Mouse (Mus musculus) heart, postnatal 4 days (tissue): Measurements from ENCODE around the gene Nckap5l. TPM values are rescaled to one million over a fixed set of nuclear protein-coding genes. Genes with fewer than 3 reads are reported as not detected.
"Not testable (repeated sequence)": the region's sequence is repeated elsewhere in the genome, so short reads cannot be mapped to it uniquely, and the experiment has no call there.

Experiments
- DNase-seq: peaks from one replicate; pipeline ENCODE4 v3.0.0; 2021
- total RNA-seq, 2 experiments: library from RNA; stranded (reverse); gene quantifications; 2 replicates each; pipeline ENCODE4 v1.2.3; 2021

Gene Nckap5l
- total RNA-seq, 2 experiments from 2014 or later = 20.0 to 23.6 TPM

DNA sequence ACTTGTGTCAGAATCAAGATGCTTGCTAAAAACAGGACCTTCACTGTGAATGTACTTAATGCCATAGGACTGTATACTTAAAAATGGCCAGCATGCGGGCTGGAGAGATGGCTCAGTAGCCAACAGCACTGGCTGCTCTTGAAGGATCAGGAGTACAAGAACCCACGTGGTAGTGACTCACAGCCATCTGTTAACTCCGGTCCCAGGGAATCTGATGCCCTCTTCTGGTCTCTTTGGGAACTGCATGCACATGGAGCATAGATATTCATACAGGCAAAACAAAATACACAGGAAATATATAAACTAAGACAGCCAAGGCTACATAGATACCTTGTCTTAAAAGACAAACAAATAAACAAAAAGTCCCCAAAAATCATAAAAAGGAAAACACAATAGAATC is 11.5 kb upstream of the Nckap5l start:
- peak; percentile 92 for DNase-seq

DNA sequence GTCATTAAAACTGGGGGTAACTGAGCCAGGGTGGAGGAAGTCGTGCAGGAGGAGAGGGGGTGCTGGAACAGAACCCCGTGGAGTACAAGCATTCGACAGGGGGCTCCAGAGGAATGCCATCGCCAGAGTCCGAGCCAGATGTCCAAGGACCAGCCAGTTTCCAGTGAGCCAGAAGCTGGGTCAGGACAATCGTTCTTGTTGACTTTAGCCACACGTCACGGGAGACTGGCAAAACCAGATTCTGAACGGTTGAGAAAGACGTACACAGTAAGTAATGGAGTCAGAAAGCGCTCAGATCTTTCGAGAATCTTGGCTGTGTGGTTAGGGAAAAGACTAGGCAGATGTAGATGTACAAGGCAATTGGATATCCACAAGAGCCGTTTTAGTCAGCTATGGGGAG is 5.6 kb upstream of the Nckap5l start:
- no peak for DNase-seq

DNA sequence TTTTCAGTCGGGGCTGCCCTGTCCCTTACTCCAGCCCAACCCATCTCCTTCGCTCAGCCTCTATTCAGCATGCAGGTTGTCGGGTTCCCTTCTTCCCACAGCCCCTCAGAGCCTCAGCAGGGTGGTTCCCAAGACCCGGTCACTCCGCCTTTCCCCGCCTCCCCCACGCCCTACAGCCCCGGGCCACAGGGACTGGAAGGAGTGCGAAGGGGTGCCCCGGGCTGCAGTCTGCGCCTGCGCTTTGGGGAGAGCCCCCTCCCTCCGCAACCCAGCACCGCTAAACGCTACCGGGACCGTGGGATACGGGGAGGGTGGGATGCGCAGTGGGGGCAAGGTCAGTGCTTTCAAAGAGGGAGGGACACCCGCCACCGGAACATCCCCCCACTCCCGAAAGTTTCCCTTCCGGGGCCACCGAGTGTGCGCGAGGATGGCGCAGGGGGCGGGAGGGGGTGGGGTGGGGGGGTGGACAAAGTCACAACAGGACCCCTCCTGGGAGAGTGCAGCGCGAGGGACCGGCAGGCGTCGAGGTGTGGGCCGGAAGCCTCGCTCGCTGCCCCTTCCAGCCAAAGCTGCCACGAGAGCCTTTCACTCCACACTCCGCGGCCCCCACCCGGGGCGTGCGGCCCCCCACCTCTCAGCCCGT is 464 bp downstream of the Nckap5l start:
- peak; percentile 75 for DNase-seq

DNA sequence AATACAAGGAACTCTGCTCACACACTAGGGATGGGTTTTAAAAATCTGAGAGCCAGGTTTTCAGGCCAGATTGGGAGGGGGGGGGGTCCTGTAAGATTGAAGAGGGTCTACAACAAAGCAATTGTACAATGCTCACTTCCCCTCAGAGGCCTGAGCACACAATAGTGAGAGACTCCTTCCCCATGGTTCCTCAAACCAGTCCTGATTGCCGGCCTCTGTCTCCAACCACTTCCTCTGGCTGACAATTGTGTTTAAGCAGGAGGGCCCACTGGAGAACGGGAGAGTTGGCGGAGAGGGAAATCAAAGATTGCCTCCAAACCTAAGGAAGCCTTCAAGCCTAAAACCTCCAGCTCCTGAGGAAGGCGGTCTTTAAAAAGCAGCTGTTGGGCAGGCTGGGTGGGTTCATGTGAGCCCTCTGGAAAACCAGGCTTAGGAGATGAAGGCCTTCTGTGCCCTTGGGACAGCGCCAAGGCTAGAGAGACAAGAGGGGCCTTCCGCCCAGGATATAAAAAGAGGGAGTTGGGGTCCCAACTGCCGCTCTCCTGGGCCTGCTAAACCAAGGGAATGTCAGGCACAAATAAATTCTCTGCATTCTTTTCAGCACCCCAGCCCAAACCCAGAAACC is 1.1 kb downstream of the Nckap5l start:
- DNase-seq = no peak

DNA sequence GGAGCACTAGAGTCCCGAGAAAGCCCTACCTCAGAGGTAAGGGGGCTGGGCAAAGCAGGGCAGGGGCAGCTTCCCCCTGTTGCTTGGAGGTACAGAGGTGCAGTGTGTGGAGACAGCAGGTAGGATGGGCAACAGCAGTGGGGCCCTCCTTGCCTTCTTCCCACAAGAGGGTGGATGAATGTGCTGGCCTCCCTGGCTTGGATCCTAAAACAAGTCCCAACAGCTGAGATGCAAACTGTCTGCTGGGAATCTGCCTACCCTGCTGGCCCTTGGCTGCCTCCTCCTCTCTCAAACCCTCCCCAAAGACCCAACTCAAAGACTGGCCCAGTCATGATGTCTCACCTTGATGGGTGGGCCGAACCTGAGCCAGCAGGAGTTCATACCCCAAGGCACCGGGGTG is 2.1 kb downstream of the Nckap5l start:
- no peak for DNase-seq

DNA sequence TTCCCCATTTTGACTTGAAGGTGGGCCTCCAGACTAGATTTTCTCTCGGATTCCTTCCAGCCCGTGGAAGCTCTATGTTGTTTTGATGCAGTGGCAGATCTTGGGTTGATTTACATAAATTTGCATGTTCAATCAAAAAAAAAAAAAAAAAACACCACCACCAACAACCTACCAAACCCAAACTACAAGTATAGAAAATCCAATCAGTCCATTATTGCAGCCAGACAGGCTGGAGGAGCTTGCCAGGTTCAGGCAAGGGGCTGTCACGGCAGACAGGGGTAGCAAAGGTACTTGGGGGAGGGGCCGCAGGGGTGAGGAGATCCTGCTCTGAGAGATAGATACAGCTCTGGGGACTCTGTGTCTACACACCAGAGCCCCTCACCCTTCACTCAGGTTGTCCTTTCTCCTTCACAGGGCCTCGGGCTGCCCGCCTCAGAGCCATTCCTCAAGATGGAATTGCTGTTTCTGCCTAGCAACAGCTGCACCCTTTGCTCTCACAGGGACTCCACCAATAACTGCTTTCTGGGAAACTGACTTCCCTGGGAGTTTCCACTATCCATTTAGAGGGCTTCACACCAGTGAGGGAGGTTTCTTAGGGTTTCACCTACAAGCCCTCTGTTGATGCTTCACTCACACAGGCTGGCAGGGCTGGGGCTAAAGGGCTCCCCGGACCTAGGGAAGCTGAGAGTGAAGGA is 2.8 kb downstream of the Nckap5l start:
- DNase-seq = no peak

DNA sequence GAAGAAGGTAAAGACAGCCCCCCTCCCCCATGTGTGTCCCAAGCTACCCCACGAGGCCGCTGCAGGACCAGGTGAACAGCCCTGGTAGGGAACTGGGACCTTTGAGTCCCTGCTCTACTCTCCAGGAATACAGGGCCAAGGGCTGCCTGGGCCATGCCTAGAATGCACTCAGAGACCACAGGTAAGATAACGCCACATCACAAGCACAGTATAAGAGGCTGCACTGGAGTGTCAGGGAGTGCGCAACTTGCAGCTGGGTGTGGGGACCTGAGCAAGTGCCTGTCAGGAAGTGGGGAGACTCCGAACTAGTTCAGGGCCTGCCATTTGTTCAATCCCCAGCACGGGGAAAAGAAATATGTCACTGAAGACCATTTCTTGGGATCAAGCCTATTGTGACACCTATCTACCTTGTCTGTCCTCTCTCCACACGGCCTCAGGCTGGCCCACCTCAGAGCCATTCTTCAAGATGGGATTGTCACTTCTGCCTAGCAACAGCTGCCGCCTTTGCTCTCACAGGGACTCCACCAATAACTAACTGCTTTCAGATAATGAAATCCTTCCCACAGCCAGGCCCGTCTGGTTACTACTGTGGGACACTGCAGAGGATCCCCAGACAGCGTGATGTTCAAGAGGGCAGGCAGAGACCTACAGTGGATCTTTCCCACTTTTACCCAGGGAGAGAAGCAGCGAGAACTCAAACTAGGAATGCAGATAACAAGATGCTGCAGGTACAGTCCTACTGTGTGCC is 4.2 kb downstream of the Nckap5l start:
- DNase-seq = no peak

DNA sequence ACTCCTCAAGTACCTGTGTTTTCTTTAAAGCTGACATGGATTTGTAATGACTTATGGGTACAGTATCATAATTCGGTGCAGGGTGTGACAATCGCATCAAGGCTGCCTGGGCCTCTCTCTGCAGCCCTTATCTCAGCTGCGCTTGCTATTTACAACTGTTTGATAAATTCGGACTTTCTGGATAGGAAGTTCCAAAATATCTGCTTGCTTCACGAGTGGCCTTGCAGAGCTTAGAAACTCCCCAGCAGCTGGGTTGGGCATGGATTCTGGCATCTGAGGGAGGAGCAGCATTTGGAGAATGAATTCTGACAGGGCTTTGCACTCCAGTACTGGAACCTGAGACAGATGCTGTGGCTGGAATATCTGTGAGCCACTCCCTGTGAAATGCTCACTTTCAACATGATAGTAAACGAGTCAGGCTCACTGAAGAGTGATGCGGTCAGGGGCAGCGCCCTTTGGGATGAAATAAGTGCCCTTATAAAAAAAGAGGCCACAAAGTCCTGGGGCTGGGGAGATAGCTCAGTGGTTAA is 7.7 kb downstream of the Nckap5l start:
- DNase-seq = no peak

DNA sequence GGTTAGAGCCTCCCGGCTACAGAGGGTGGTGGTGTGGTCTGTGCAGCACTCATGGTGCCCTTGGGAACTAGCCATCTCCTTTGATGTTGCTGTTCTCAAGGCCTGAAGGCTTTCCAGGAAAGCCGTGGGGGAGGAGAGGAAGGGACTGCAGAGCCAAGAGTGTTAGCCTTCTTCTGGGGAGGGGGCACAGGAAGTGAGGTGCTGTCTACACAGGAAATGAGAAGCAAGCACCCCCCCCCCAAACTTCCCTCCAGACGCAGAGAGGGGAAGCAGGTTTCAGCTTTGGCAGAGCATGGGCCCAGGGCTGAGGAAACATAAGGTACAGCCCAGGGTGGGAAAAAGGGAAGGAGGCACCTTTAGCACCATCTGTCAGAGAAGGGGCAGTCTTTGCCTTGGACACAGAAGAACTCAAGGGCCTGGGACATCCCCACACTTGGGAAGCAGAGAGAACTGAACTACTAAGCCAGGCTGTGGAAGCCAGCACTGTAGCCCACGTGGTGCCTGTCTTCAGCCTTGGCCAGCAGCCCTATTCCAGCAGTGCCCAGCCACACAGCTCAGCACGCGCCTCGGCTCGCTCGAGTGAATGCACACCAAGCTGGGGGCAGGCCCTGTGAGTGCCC is 8.3 kb downstream of the Nckap5l start:
- DNase-seq = peak; percentile 73

DNA sequence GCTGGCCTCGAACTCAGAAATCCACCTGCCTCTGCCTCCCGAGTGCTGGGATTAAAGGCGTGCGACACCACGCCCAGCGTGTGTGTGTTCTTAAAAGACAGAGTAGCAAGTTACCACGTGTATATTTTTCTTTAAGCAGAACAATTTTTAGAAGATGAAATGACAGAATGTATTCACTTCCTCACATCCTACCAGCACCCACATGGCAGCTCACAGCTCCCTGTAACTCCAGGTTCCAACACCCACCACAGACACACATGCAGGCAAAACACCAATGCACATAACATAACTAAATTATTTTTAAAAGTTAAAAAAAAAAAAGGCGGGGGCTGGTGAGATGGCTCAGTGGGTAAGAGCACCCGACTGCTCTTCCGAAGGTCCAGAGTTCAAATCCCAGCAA is 11.4 kb downstream of the Nckap5l start:
- DNase-seq = not testable (repeated sequence)

DNA sequence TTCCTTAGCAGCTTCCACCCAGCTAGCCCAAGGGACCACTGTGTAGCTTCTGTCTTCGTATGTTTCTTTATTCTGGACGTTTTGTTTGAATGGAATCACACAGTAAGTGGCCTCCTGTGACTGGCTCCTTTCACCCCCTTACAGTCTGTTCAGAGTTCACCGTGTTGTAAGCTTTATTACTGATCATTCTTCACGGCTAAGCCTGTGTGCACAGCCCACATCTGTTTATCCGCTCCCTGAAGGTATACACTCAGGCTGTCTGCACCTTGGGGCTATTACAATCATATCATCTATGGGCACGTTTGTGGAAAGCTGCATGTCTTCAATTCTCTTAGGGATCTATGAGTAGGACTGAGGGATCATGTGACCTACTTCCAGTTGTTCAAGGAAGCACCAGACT is 12.0 kb downstream of the Nckap5l start:
- no peak for DNase-seq

DNA sequence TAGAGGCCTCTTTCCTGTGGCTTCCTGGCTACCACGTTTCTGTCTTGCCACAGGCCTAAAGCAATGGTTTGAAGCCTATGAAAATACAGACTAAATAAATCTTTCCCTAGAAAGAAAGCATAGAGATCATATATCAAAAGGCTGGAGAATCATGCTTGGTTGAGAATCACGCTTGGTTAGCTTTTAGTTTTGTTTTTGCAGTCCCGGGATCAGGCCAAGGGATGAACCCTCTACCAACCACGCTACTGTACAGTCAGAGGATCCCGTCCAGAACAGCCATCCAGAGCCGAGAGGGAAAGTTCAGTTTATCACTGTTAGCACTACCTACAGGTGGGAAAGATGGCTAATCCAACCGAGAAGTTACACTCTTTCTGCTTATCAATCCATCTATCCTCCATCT is 15.2 kb downstream of the Nckap5l start:
- no peak for DNase-seq

DNA sequence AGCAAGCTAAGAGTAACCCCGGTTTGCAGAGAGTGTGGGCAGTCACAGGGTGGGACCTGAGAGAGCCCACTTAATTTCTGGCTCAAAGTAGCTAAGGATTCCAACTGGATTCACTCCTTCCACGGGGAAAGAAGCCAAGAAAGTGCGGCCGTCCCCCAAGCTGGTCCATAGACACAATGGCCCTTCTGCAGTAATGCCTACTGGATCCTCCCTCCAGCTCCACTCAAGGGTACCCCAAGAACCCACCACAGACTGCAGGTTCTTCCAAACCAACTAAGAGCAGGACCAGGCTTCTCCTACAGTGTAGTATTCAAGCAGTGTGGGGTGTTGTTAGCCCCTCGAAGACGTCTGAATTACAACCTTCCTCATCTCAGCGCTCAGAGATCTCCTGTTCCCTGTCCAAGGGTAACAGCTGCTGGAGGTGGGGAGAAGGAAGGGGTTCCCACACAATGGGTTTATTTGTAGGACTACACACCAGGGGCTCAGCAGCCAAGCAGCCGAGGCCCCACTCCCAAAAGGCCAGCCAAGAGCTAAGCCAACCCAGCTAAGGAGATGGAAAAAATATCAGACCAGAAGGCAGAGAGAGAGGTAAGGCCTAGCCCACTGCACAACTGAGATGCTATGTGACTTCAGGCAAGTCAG is 16.6 kb downstream of the Nckap5l start:
- peak; percentile 47 for DNase-seq

DNA sequence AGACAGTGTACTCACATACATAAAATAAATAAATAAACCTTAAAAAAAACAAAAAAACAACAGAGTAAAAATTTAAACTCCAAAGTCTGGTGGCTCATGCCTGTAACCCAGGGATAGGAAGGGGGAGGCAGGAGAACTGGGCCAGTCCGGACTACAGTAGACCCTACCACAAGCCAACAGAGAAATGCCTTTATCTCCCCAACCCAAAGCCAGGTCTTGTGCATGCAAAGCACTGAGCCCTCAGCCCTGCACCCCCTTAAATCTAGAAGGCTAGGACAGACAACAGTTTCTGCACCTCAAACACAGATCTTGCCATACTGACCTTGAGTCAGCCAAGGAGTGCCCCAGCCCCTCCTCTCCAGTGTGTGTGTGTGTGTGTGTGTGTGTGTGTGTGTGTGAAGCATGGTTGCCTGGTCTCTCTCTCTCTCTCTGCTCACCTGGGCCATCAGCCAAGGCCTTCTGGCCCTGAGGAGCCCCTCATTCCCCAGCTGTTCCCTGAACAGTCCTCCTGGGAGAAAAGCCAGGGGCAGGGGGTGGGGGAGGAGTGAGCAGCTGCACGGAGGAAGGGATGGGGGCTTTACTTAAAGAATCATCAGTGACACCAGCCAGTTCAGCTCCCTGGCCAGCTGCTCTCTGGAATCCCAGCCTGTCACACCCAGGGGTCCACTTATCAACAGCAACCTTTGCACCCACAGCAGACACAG is 17.3 kb downstream of the Nckap5l start:
- DNase-seq = peak; percentile 84

DNA sequence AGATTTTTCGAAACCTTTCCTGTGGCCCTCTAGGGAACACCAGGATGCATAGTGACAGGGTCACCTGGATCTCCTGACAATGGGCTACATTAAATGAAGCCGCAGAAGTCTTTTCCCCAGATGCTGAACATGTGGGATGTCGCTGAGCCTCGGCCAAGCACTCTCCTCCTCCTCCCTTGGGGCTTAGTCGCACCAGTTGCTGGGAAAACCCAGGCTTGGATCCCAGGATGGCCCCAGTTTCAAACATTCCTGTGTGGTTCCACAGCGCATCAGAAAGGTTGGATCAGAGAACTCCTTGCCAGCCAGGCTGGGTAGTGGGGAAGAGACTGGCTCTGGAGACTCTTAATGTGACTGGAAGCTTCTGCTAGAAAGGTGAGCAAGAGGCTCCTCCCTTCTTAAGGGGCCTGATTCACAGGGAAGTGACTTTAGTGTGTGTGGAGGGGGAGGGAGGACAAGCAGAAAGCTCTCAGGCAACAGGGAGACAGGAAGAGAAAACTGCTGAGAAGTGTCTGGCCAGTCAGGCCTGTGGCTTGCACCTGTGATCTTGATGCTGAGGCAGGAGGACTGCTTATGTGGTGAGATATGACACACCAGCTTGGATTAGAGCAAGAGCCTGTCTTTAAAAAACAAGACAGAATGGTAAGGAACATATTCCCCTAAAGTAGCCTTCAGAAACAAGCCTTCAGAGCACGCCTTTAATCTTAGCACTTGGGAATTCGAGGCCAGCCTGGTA is 18.4 kb downstream of the Nckap5l start:
- peak; percentile 39 for DNase-seq

DNA sequence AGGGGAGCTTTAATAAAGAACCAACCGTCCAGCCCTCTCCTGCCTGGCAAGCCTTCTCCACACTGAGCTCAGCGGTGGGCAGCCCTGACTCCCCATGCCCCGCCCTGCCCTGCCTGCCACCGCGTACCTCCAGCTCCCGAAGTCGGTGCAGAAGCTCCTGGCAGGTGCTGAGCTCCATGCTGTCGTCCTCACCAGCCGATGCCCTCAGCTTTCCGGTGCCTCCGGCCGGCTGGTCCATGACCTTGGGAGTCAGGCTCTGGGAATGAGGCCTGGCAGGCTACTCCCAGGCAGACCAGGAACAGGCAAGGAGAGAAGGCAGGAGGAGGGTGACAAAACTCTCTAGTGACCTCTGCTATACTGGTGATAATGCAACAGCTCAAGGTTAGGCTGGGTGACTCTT is 23.6 kb downstream of the Nckap5l start:
- DNase-seq = peak; percentile 12

DNA sequence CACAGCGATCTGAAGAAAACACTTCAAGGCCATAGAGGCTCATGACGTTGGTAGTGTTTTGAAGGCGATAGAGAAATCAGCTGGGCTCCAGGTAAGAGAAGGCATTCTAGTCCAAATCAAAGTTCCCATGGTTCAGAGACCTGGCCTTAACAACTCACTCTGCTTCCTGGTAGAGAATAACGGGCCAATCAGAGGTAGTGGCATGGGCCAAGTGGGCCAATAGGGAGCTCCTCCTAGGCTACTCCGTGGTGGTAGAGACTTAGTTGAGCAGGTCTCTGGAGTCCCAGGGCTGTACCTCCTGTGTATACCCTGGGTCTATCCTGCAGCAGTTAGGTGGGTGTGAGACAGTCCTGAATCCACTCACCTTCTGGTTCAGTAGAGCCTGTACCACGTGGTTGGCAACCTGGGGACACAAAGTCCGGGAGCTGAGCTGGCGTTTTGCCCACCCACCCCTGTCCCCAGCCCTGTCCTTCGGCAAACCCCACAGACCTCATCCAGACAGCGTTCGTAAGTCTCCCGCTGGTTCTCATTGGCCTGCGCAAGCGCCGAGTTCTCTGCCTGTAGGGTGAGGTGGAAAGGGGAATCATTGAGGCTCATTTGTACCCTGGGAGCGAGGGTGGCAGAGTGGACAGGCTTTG is 24.3 kb downstream of the Nckap5l start:
- no peak for DNase-seq

DNA sequence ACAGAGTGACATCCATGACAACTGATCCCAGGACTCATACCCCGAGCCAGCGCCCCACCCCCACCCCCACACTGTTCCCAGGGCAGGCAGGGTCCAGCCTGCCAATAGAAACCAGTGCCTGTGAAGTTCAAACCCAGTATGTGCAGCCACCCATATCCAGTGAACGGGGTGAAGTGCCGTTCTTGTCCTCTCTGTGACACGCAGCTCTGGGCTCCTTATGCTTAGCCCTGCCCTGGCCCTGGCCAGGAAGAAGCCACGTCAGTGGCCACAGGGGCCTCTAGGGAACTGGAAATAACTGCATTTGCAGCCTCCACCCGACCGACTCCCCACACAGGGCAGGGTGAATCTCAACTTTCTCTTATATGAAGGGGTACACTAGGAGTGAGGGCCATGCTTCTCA is 25.6 kb downstream of the Nckap5l start:
- peak; percentile 29 for DNase-seq

DNA sequence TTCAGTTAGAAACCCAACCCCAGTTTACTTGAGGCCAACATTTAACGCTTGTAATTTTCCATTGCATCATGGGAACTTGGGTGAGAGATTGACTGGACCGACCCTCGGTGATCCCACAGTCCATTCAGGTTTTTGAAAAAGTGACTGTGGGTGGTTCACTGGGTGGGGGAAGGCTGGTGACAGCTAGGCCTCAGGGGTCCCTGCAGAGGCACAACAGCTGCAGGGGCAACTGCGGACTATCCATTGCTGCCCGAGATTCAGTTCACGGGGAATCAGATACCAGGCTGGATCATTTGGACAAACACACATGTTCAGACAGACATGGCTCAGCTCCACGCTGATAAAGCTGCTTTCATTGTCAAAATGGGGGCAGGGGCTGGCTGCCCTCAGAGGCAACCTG is 26.0 kb downstream of the Nckap5l start:
- peak; percentile 14 for DNase-seq

DNA sequence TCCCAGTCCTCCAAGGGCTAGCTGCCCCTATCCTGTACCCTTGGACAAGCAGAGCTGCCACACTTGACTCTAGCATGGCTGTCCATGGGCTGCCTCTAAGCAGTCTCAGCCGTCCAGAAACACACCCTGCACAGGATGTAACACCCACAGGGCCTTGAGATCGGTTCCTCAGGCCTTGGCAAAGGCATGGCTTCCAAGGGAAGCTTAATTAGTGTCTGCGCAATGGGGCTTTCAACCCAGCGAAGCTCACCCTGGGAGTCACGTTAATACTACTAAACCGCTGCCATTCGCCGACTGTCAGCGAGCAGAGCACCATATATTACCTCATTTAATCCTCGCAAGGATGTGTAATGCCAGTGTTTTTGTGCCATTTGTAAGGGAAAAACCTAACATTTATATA is 26.5 kb downstream of the Nckap5l start:
- peak; percentile 11 for DNase-seq
